Mouse (Mus musculus) c-Kit-negative CD71-positive TER-119-positive erythroid progenitor cells, embryonic 14.5 days (primary cell): ENCODE measurements around the gene Retreg2.
A peak's percentile ranks its signal among the peaks of the same experiment; 100 is the strongest.

Experiments used
- DNase-seq: peaks from one replicate; pipeline ENCODE4 v3.0.0-alpha.2; 2013; ENCODE audit warnings: low read depth, low spot score

The Retreg2 gene

DNA sequence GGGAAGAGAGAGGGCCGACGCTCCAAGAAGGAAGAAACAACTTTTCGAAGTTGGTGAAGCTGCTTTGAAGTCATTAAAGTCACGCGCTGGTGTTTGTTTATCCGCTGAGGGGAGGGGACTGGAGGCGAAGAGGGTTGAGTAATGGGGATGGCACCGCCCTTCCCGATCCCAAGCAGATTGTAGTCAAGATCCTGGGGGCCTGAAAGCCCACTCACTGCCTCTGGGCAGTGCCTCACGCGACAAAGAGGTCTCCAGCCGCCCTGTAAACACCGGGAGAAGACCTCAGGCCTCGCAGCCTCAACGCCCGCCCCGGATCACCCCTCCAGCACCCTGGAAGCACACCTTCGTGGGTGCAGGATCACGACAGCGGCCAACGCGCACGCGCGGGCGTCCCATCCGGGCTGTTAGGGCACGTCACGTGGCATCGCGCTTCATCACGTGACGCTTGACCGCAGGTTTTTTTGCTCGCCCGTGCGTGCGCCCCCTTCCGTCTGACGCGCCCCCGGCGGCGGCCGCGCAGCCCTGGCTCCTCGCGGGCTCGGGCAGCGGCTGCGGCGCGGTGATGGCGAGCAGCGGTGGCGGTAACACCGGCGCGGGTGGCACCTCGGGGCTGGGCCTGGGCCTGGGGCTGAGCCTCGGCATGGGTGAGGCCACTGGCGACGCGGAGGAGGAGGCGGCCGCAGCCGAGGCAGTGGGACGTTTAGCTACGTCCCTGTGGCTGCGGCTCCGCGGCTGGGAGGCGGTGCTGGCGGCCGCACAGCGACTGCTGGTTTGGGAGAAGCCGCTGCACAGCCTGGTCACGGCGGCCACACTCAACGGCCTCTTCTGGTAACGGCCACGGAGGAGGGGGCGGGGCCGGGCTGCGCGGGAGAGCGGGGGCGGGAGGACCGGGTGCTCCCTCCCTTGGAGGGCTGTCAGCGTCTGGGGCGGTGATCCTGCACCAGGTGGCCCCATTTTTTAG lies at the start of gene Retreg2, which contains the start of gene Cnppd1:
Gene Retreg2, plus strand, starts transcription at position 478 of the 961 bp plus-strand sequence.
Gene Cnppd1, minus strand, starts transcription at position 411 of the 961 bp plus-strand sequence.
- DNase-seq = peak; percentile 94

DNA sequence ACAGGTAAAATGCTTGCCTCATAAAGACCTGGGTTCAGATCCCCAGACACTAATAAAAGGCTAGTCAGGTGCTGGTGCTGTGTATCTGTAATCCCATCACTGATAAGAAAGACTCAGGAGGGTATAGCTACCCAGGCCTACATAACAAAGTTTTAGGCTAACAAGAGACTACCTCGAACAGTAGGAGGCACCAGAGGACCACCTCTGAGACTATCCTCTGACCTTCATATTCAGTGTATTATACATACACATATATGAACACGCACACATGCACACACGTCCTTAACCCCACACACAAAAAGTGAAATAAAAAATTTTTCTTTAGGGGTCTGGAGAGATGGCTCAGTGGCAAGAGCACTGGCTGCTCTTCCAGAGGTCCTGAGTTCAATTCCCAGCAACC lies 20.4 kb upstream of the Retreg2 start:
- DNase-seq = no peak

DNA sequence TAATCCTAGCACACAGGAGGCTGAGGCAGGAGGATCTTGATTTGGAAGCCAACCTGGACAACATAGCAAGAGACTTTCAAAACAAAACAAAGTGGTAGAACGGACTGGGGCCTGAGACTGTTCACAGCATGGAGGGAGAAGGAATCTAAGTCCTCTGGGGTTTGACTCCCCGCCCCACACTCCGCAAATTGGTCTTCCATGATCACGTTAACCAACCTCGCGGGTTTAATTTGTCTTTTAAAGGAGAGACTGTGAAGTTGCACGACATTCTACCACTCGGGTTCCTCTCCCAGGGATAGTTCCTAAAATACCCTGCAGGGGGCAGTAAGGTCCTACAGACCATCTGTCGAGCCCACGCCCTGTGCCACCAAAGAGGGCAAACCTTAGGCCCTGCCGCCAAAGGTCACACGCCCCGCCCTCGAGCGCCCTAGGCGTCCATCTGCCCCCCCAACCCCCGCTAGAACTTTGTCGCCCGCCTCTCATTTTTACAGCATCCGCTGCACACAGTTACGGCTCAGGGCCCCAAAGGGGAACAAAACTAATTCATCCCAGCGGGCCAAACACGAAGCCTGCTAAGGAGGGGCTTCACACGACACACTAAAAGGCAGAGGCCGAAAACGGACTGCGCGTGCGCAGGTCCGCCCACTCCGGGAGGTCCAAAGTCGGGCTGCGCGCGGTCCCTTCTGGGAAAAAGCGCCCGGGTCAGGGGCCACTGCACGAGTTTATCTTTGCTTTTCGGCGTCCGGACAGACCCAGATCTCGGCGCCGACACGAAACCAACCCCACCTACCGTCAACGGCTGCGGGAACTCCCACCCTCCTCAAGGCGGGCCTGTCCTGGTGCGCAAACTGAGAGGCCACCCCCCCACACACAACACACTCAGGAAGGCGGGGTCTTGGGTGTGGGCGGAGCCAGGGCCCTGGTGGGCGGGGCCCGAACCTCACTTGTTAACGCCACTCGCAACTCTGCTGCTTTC lies 17.9 kb upstream of the Retreg2 start, which contains the start of gene Nhej1:
Gene Nhej1, minus strand, starts transcription at position 855 of the 976 bp plus-strand sequence.
- peak; percentile 96 for DNase-seq

DNA sequence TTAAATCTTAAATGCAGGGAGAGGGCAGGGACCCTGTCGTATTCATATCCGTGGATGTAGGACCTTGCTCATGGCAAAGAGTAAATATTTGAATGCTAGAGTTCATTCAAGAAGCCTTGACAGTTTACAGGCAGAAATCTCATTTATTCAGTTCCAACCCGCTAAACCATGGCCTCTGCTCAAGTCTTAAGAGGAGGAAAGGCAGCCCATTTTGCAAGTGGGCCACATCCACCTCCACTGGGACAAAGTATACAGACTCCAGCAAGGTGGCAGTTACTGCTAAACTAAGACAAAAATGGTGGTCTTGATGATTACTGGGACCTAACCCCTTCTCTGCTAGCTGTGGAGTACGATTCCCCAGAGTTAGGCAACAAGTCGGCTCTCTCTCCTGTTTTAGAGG lies 17.2 kb upstream of the Retreg2 start:
- DNase-seq = no peak

DNA sequence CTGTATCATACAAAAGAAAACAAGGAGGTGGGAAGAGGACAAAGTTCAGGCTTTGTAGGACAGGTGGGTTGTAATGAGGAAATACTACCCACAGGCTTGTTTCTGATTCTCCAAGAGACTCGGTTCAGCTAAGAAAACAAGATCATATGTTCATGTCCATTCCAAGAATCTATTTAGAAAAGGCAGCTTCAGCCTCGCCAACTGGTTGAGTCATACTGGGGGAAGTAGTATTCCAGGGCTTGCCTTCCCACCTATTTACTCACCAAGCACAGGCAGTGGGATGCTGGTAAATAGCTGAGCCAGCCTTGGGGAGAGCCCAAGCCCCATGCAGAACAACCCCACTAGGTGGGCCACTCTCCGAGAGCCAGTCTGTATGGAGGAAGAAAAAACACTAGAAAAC lies 13.9 kb upstream of the Retreg2 start:
- no peak for DNase-seq

DNA sequence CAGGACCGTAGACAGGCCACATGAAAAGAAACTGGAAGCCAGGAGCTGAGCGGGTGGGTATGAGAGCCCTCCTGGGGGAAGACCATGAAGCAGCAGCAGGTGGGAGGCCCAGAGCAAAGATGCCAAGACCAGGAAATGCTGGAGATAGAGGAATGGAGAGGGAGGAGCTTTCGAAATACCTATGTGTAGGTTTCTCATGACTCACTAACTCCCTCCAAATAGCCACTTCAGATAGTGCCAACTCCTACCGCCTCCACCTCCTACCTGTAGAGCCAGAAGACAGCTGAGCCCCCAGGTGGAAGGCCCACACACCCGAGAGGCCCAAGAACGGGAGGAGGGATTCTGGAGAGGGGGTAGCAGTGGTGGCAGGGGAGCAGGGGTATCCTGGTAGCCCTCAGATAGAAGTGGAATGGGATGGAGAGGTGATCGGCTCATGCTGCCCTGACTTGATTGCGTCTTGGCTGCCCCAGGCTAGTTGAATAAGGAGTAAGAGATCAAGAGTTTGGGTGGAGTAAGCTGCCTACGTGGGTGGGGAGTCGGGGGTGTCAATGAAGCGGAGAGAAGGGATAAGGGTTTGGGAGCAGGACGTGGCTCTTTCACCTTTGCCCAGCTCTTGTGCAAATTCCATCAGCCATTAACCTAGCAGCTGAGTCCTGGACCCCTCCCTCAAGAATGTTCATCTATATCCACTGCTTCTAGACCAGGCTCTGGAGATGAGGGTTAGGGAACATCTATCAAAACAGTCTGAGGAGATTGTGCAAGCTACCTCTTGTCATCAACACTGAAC lies 9.0 kb upstream of the Retreg2 start, which contains the start of gene Slc23a3:
Gene Slc23a3, minus strand, starts transcription at position 470 of the 787 bp plus-strand sequence.
- DNase-seq = no peak

DNA sequence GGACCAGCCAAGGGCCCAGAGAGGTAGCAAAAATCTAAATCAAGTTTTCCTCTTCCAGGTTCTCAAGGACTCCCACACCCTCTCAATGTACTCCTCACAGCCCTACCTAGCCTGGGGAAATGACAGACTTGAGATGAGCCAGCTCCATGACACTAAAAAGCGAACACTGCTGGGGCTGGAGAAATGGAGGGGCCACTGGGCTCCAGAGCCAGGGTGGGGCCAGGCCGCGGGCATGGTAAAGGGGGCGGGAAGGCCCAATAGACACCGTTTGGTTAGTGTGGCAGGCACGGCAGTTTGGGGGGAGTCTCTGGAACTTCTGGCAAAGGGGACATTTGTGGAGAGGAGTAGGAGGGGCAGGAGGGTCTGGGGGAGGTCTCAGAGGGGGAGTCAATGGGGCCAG lies 6.3 kb upstream of the Retreg2 start:
- DNase-seq = no peak

DNA sequence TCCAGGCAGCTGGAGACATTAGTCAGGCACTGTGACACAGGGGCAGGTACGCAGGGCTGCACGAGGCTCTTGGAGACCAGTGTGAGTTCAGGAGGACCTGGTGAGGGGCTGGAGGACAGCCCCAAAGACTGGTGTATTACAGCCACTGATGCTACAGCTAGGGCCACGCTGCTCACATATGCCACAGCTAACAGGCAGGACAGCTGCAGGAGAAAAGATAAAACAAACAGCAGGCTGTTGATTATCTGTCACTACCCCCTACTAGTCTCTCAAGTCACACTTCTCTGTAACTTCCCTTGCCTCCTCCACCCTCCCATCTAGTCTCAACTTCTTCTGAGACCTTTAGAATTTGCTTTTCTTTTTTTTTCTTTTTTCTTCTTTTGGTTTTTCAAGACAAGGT lies 5.8 kb upstream of the Retreg2 start:
- peak; percentile 57 for DNase-seq

DNA sequence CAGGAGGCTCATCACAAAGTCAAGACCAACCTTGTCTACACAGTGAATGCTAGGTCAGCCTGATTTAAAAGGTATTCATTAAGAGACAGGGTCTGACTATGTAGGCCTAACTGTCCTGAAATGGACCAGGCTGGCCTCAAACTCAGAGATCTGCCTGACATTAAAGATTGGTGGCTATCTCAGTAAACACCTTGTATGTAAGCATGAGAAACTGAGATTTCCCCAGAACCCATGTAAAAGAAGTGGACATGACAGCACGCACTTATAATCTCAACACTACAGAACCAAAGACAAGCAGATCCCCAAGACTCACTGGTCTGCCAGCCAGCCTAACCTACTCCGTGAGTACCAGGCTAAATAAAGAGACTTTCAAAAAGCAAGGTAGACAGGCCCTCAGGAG lies 4.1 kb upstream of the Retreg2 start:
- DNase-seq = no peak

DNA sequence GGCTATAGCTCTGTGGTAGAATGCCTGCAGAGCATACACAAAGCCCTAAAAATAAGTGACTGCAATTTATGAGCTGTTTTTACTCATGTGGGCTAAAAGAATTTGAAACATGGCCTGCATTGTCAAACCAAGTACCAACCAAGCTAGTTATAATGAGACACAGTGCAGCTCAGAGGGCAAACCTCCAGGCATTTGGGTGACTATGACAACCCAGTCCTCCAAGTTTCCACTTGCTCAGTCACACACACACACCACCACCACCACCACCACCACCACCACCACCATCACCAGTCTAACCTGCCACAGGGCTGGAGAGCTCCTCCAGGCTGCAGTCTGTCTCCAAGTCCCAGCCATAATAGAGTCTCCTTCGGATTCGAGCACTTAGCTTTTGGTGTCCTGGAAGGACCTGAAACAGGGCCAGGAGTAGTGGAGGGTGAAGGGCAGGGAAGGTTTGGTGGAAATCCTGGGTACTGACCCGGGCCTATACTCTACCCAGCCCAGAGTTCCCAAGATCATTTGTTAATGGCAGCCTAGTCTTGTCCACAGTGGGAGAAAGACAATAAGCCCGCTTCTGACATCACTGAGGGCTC lies 1.9 kb upstream of the Retreg2 start:
- DNase-seq = no peak

DNA sequence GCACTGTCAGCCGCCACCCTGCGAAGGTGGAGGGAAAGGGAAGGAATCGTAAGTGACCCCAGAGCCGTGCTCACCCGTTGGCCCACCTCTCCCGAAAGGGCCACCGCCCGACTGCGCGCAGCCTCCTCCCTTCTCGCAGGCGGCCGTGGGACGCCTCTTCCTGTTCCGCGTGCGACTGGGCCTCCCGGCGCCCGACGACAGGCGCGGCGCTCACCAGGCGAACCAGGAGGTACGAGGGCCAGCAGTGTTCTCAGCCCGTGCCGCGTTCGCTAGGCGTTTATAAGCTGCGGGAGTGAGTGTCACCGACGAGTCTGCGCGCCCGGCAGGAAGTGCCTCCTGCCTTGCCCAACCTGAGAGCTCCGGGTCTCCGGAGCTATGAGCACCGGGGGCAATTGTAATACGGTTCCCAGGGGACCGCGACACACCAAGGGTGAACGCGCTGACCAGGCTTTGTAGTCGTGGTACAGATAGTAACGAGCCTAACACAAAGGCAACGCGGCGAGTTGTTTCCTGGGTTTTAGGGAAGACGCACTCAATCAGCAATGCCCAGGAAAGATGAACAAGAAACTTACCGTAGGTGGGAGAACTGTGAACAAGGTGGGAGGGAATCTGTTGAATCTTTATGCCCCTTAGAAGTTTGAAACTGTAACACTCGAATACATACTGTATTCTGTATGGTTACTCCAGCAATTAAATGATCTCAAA lies 940 bp upstream of the Retreg2 start:
- DNase-seq = peak; percentile 64

DNA sequence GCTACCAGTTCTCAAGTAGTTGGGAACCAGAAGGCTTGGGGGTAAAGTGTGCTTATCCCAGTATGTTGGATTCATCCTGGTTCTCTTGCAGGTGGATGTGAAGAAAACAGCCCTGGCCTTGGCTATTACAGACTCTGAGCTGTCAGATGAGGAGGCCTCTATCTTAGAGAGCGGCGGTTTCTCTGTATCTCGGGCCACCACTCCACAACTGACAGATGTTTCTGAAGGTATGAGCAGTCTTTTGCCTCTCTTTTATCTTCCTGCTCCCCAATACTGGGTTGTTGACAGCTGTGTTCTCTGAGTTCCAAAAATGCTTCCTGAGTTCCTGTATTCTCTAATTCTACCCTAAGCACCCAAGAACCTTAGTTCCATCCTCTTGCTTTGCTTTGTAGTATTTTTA lies 3.0 kb downstream of the Retreg2 start:
- DNase-seq = no peak

DNA sequence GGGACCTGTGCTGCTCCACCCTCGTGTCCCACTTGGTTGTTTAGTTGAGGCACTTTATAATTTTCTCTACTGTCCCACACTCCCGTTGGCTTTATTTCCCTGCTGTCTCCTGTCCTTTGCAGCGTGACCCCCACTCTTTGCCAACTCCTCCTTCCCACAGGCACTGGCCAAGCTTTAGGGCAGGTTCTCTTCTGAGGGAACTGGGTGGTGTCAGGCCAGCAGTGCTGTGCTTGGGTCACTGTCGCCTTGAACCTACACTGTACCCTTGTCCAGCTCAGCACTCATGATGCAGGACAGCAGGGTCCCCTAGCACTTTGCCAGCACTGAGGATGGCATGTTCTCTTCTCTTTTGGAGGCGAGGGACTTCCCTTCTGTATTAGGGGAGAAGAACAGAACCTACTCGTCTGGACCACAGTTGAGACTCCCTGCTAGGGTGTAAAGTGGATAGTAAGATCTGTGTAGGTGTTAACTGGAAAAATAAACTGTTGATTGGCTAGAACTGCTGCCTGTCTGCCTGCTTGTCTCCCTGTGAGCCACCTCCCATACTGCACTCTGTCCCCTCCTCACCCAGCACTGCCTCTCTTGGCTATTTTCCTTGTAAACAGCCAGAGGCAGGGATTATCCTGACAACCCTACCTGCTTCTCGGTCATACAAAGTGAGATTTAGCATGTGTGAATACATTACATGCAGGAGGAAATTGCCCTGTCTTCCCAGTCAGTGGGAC lies 5.0 kb downstream of the Retreg2 start:
- no peak for DNase-seq

DNA sequence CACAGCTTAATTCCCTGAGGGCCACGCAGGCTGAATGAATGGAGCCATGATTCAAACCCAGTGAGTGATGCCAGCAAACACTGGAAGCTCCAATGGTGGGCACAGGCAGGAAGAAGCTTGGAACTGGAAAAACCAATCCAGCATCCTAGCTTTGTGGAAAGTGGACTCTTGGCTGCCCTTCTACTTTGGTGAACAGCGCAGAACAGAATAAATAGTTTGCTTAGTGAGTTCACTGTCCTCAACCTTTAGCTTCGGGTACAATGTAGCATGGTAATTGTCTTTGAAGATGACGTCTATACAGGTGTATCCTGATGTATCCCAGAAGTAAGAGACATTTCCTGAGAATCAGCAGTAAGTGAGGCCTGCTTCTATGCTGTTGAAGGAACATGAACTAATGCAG lies 6.1 kb downstream of the Retreg2 start:
- DNase-seq = no peak

DNA sequence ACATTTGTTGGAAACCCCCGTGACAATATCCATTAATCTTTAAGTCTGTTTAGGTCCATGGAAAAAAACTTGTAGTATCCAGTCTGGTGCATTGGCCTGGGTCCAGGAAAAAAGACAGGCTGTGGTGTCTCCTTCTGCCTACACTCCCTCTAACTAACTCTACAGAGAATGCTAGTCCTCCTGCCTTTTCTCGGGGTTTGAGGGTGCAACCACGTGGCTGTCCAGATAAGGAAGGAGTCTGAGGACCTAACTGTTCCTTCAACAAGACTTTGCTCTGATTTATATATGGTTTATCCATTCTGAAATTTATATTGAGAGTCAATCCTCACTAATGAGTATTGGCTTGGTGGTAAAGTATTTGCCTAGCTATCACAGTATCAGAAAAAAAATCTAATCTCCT lies 13.3 kb downstream of the Retreg2 start:
- DNase-seq = no peak

DNA sequence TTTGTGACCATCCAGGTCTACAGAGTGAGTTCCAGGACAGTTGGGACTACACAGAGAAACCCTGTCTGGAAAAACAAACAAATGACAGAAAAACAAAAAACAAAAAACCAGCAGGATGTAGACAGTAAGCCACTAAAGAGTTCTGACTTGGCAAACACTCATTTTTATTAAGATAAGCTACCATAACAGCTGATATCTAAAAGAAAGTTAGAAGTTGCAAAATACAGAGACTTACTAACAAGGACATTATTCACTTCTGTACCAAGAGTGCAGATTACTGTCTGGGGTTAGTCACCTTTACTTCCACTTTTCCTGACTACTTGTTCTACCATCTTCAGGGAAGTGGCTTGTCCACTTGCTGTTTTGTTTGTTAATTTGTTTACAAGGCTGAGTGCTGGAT lies 16.4 kb downstream of the Retreg2 start:
- DNase-seq = no peak

DNA sequence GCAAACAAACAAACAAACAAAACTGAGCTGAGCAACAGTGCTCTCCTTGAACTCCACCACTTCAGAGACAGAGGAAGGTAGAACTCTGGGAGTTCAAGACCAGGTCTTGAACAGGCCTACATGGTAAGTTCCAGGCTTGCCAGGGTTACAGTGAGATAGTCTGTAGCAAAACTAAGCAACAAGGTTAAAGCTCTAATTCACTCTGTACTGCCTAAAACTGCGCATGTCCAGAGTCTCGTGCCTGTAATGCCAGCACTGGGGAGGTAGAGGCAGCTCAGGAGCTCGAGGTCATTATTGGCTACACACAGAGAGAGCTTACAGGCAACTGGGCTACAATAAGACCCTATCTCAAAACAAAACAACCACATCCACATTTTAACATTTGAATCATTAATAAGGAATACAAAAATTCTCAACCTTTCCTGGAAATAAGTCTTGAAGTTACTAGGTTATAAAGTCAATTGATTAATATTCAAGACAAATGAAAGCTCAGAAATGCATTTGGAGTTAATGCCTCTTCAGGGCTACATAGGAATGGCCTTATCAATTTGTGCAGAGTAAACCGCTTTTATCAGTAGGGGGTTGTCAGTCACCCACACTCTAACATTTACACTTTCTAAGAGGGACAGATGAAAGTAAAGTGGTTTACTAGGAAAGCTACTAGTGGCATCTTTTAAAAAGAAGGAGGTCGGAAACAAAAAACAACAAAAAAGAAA lies 17.1 kb downstream of the Retreg2 start:
- no peak for DNase-seq

DNA sequence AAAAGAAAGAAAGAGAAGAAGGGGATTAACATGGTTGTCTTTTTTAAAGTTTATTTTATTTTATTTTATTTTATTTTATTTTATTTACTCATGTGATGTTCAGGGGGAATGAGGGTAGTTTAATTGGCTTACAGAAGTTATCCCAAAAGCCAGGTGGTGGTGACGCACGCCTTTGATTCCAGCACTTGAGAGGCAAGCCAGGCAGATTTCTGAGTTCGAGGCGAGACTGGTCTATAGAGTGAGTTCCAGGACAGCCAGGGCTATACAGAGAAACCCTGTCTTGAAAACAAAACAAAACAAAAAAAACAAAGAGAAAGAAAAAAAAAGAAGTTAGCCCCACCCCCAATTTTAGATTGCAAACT lies 17.7 kb downstream of the Retreg2 start:
- DNase-seq = no peak

DNA sequence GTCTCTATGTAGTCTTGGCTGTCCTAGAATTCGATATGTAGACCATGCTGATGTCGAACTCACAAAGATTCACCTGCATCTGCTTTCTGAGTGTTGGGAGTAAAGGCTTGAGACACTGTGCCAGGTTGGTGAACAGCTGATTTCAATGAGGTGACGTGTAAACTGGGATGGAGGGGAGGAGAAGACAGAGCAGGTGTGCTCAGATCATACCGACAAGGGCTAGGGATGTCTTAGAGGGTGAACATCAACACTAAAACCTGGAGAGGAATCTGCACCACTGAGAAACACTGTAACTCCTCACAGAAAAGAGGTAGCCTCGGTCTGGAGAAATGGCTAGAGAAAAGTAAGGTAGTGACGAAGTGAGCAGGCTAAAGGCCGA lies 25.5 kb downstream of the Retreg2 start:
- DNase-seq = no peak
